Mouse (Mus musculus) spleen, adult 10 weeks (tissue): ENCODE results near the gene Olfr771. TPM values are rescaled to one million over a fixed set of nuclear protein-coding genes. Genes with fewer than 3 reads are reported as not detected.

Experiments used
- polyA plus RNA-seq: library from polyadenylated mRNA; stranded (reverse); fragments of 350-450 nt; fragmentation: Illumina TruSeq; extraction: RNeasy Lipid Tissue Mini Kit (QIAGEN cat#74804); gene quantifications from one replicate; pipeline ENCODE4 v1.2.3, GENCODE M21; 2015; ENCODE audit warnings: low replicate concordance; ENCODE audit not compliant: insufficient read depth

The Olfr771 gene
- not detected for polyA plus RNA-seq

GRCm38 (mm10) chr10:129164651-129165050 lies at the start of gene Olfr771:
Gene Olfr771 (minus strand): TSS chr10:129164751.

GRCm38 (mm10) chr10:129187319-129187718 lies 22.8 kb upstream of the Olfr771 start, which contains the start of gene Olfr773:
Gene Olfr773 (minus strand): TSS chr10:129187419.

GRCm38 (mm10) chr10:129177821-129178220 lies 13.3 kb upstream of the Olfr771 start, which contains the start of gene Olfr772:
Gene Olfr772 (minus strand): TSS chr10:129177921.

GRCm38 (mm10) chr10:129138898-129139297 lies 25.7 kb downstream of the Olfr771 start, which contains the start of gene Olfr770:
Gene Olfr770 (minus strand): TSS chr10:129138998.

GRCm38 (mm10) chr10:129117761-129118160 lies 46.8 kb downstream of the Olfr771 start, which contains the start of gene Olfr769:
Gene Olfr769 (minus strand): TSS chr10:129117861.

Other genes with a start within 250 kb of the Olfr771 start
- gene Rdh5, start 241.9 kb downstream of the Olfr771 start, polyA plus RNA-seq, result 10.6 TPM
- 64.2 TPM for gene Bloc1s1, start 240.7 kb downstream of the Olfr771 start, polyA plus RNA-seq
- 1.9 TPM for gene Itga7, start 230.9 kb downstream of the Olfr771 start, polyA plus RNA-seq
- not detected for gene Mettl7b, start 203.8 kb downstream of the Olfr771 start, polyA plus RNA-seq
- not detected for gene Olfr9, start 175.3 kb downstream of the Olfr771 start, polyA plus RNA-seq
- gene Olfr763, start 154.0 kb downstream of the Olfr771 start, polyA plus RNA-seq, result not detected
- not detected for gene Olfr764-ps1, start 124.9 kb downstream of the Olfr771 start, polyA plus RNA-seq
- not detected for gene Olfr765, start 114.8 kb downstream of the Olfr771 start, polyA plus RNA-seq
- gene Olfr766-ps1, start 95.8 kb downstream of the Olfr771 start, polyA plus RNA-seq, result not detected
- gene Olfr767, start 81.8 kb downstream of the Olfr771 start, polyA plus RNA-seq, result not detected
- not detected for gene Olfr768, start 65.4 kb downstream of the Olfr771 start, polyA plus RNA-seq
- not detected for gene Olfr769, start 46.9 kb downstream of the Olfr771 start, polyA plus RNA-seq
- not detected for gene Olfr770, start 25.8 kb downstream of the Olfr771 start, polyA plus RNA-seq
- gene Olfr772, start 13.2 kb upstream of the Olfr771 start, polyA plus RNA-seq, result not detected
- gene Olfr773, start 22.7 kb upstream of the Olfr771 start, polyA plus RNA-seq, result not detected
- not detected for gene Olfr774, start 71.5 kb upstream of the Olfr771 start, polyA plus RNA-seq
- gene Olfr775, start 83.7 kb upstream of the Olfr771 start, polyA plus RNA-seq, result not detected
- not detected for gene Olfr776, start 94.4 kb upstream of the Olfr771 start, polyA plus RNA-seq
- gene Olfr777, start 106.7 kb upstream of the Olfr771 start, polyA plus RNA-seq, result not detected
- not detected for gene Olfr780, start 153.4 kb upstream of the Olfr771 start, polyA plus RNA-seq
- gene Olfr781, start 164.1 kb upstream of the Olfr771 start, polyA plus RNA-seq, result not detected
- not detected for gene Olfr782, start 184.1 kb upstream of the Olfr771 start, polyA plus RNA-seq
- gene Olfr784, start 219.3 kb upstream of the Olfr771 start, polyA plus RNA-seq, result not detected
- gene Olfr785, start 240.7 kb upstream of the Olfr771 start, polyA plus RNA-seq, result not detected